8 mouse cellular contexts compared by ENCODE assay signal in genomic region chr12:55499031-55499430, GRCm38 (mm10). TPM values are rescaled to one million over a fixed set of nuclear protein-coding genes. Genes with fewer than 3 reads are reported as not detected.
DNase-seq lines count a peak whose midpoint lies in the region; ATAC-seq and TF ChIP-seq lines count a peak whose summit lies in the region.

No protein-coding gene starts in this region.

- H3K27ac ChIP-seq in heart, adult 2 months, result no peak overlapping the region
- no peak overlapping the region for H3K27ac ChIP-seq in limb, embryonic 14.5 days (replicated peaks; ENCODE audit: low read depth, low read length)
- H3K27ac ChIP-seq in midbrain, embryonic 16.5 days (ENCODE audit: low read length), result no peak overlapping the region

- no peak for TF ChIP-seq POLR2A in heart, adult 2 months (IDR thresholded peaks at IDR 0.05; ENCODE audit: insufficient read depth, low read depth, low read length)
- no peak for TF ChIP-seq POLR2A in limb, embryonic 14.5 days (IDR thresholded peaks at IDR 0.05; ENCODE audit: borderline replicate concordance, extremely low read depth, insufficient read depth, insufficient read length)

- no peaks in the 10 kb centered on the region for H3K9me3 ChIP-seq in limb, embryonic 14.5 days (ENCODE audit: control insufficient read depth, low read length)
- no peaks in the 10 kb centered on the region for H3K9me3 ChIP-seq in midbrain, embryonic 16.5 days (replicated peaks; ENCODE audit: control insufficient read depth, low read length, poor library complexity, severe bottlenecking)

- H3K36me3 ChIP-seq in heart, adult 2 months (ENCODE audit: control insufficient read depth, insufficient read depth, low read length), result no peaks in the 10 kb centered on the region
- no peaks in the 10 kb centered on the region for H3K36me3 ChIP-seq in limb, embryonic 14.5 days (ENCODE audit: control insufficient read depth, insufficient read depth, low read length)
- no peaks in the 10 kb centered on the region for H3K36me3 ChIP-seq in midbrain, embryonic 16.5 days (ENCODE audit: control insufficient read depth, insufficient read depth, low read length)

- DNase-seq in A20 (ENCODE audit: low read depth, low spot score), result peak; percentile 86
- DNase-seq in adrenal gland, postnatal 14 days, result peak; percentile 87
- DNase-seq in embryo, embryonic 9.5 days (ENCODE audit: extremely low spot score), result peak; percentile 86
- DNase-seq in heart, adult 2 months, result peak; percentile 73 to 77
- peak; percentile 60 to 83 for DNase-seq in kidney, adult 8-10 months
- peak; percentile 91 for DNase-seq in limb, embryonic 14.5 days (ENCODE audit: low spot score)
- DNase-seq in spleen, postnatal 14 days (ENCODE audit: low spot score in 2 of 2), result peak; percentile 47 to 72

- WGBS in heart, adult 2 months, result 1% methylated on average over 10 of the region's 10 CpGs
- WGBS in limb, embryonic 14.5 days, result 1% methylated on average over 10 of the region's 10 CpGs
- 0% methylated on average over 10 of the region's 10 CpGs for WGBS in midbrain, embryonic 16.5 days

- no peak overlapping the region for H3K4me3 ChIP-seq in heart, adult 2 months
- no peak overlapping the region for H3K4me3 ChIP-seq in limb, embryonic 14.5 days (replicated peaks; ENCODE audit: low read length)
- no peak overlapping the region for H3K4me3 ChIP-seq in midbrain, embryonic 16.5 days (ENCODE audit: low read depth, low read length)

- H3K4me2 ChIP-seq in limb, embryonic 14.5 days (replicated peaks; ENCODE audit: low read depth, low read length, severe bottlenecking), result peak overlapping the region; percentile 22; the same call in 1 of the 2 replicates
- H3K4me2 ChIP-seq in midbrain, embryonic 16.5 days (ENCODE audit: low read length), result peak overlapping the region; percentile 38

- no peak overlapping the region for H3K9ac ChIP-seq in heart, adult 2 months (ENCODE audit: low read depth, low read length)
- no peak overlapping the region for H3K9ac ChIP-seq in limb, embryonic 14.5 days (ENCODE audit: low read depth, low read length, severe bottlenecking)
- H3K9ac ChIP-seq in midbrain, embryonic 16.5 days (ENCODE audit: low read depth, low read length), result no peak overlapping the region

- H3K27me3 ChIP-seq in heart, adult 2 months (ENCODE audit: control insufficient read depth, insufficient read depth, low read length), result no peaks in the 10 kb centered on the region
- no peaks in the 10 kb centered on the region for H3K27me3 ChIP-seq in limb, embryonic 14.5 days (ENCODE audit: control insufficient read depth, insufficient read depth, low read length)
- no peaks in the 10 kb centered on the region for H3K27me3 ChIP-seq in midbrain, embryonic 16.5 days (ENCODE audit: control insufficient read depth, insufficient read depth, low read depth, low read length)

- peak; percentile 97 for TF ChIP-seq EP300 in heart, adult 2 months (IDR thresholded peaks at IDR 0.05; ENCODE audit: insufficient read depth, low read depth, low read length)

- peak; percentile 94 for TF ChIP-seq CTCF in heart, adult 2 months (IDR thresholded peaks at IDR 0.05)

- intact Hi-C loops in heart, adult 2 months (cut with DNase I), result loop anchor here (1.0 kb wide), 2 partner anchors 144 to 184 kb away; no protein-coding TSS in a partner anchor

- no peaks in the 10 kb centered on the region for H3K79me2 ChIP-seq in heart, adult 2 months (replicated peaks; ENCODE audit: control insufficient read depth, insufficient read depth, low read length)

- H3K4me1 ChIP-seq in heart, adult 2 months (ENCODE audit: control insufficient read depth, insufficient read depth, low read length), result peaks cover 4% of the 10 kb centered on the region
- H3K4me1 ChIP-seq in limb, embryonic 14.5 days (ENCODE audit: control insufficient read depth, insufficient read depth, low read length), result 0 out of 2 replicates have a peak, but pooled peaks cover 9% of the 10 kb centered on the region
- H3K4me1 ChIP-seq in midbrain, embryonic 16.5 days (ENCODE audit: control insufficient read depth, insufficient read depth, low read length), result no peaks in the 10 kb centered on the region; the same call in 1 of the 2 replicates

- peak; percentile 74; the same call in 1 of the 2 replicates for ATAC-seq in limb, embryonic 14.5 days (ENCODE audit: low FRiP score, low read depth)
- ATAC-seq in midbrain, embryonic 16.5 days, result peak; percentile 78

RNA-seq across cellular contexts. Expression of gene Nfkbia, which starts 6.6 kb away (rescaled TPM):
- 95.5 and 107 TPM in 2 replicates for total RNA-seq in adrenal gland, postnatal 14 days (2021)
- 10 to 100 TPM; 65.7 to 80.3 TPM for total RNA-seq in heart, adult 2 months (2021)
- polyA plus RNA-seq in heart, adult 2 months (2012; rRNA removed), result 86.0 and 106 TPM in 2 replicates
- 76.0 and 110 TPM in 2 replicates for polyA plus RNA-seq in limb, embryonic 14.5 days (2012; rRNA removed)
- polyA plus RNA-seq in limb, embryonic 14.5 days (2014; fragmentation: Nextera tagmentation; extraction: Ambion mirVana), result 111 and 123 TPM in 2 replicates
- 55.2 and 64.3 TPM in 2 replicates for polyA plus RNA-seq in midbrain, embryonic 16.5 days (2015; fragmentation: Nextera tagmentation; extraction: Ambion mirVana)
